Mouse (Mus musculus) thymus, adult 2 months (tissue): ENCODE data around the gene Fads6. TPM values are rescaled to one million over a fixed set of nuclear protein-coding genes. Genes with fewer than 3 reads are reported as not detected.
A peak's percentile ranks its signal among the peaks of the same experiment; 100 is the strongest.

Experiments used
- DNase-seq: peaks from one replicate; pipeline ENCODE4 v3.0.0; 2021
- H3K27ac ChIP-seq: fragments of 200-500 bp; 2 replicates; pipeline ENCODE4 v1.5.1; 2012; ENCODE audit warnings: low read length, control low read depth; ENCODE audit not compliant: control insufficient read depth, insufficient read depth
- H3K27me3 ChIP-seq: fragments of 200-500 bp; 2 replicates; pipeline ENCODE4 v1.6.1; 2012; ENCODE audit warnings: mild to moderate bottlenecking, low read length, moderate library complexity, mixed read lengths; ENCODE audit not compliant: control insufficient read depth, insufficient read depth
- H3K36me3 ChIP-seq: fragments of 200-500 bp; 2 replicates; pipeline ENCODE4 v1.6.1; 2012; ENCODE audit warnings: mild to moderate bottlenecking, low read length, moderate library complexity; ENCODE audit not compliant: control insufficient read depth, insufficient read depth
- H3K4me1 ChIP-seq: fragments of 200-500 bp; replicated peaks from 2 replicates; pipeline ENCODE4 v1.6.1; 2012; ENCODE audit warnings: low read length; ENCODE audit not compliant: control insufficient read depth, insufficient read depth
- H3K4me3 ChIP-seq: fragments of 200-500 bp; 2 replicates; pipeline ENCODE4 v1.5.1; 2012; ENCODE audit warnings: mild to moderate bottlenecking, low read length, control low read depth, moderate library complexity; ENCODE audit not compliant: control insufficient read depth, insufficient read depth
- CTCF ChIP-seq: fragments of 200-500 bp; IDR thresholded peaks from 2 replicates; pipeline ENCODE4 v1.5.1; 2012; ENCODE audit warnings: mild to moderate bottlenecking, control low read depth, low read length, moderate library complexity, borderline replicate concordance; ENCODE audit not compliant: control insufficient read depth, poor library complexity, insufficient read depth; ENCODE audit errors: extremely low read depth
- POLR2A ChIP-seq: fragments of 200-500 bp; IDR thresholded peaks from 2 replicates; pipeline ENCODE4 v1.6.1; 2012; ENCODE audit warnings: mild to moderate bottlenecking, low read length, control low read depth, moderate library complexity; ENCODE audit not compliant: control insufficient read depth, poor library complexity, insufficient read depth; ENCODE audit errors: extremely low read depth
- WGBS: fragments of 180-500 bp; shearing (Covaris S2); methylation state at CpG from one replicate; pipeline ENCODE4 v1.1.7; 2018; 5-methylcytosine and 5-hydroxymethylcytosine counted together
- polyA plus RNA-seq: library from polyadenylated mRNA; depleted of rRNA; stranded (reverse); fragments of >200 nt; gene quantifications from 2 replicates; pipeline ENCODE4 v1.2.3, GENCODE M21; 2012

The Fads6 gene
- polyA plus RNA-seq, 1 experiment, result 2.1 TPM

- no peak for DNase-seq
- TF ChIP-seq CTCF (no peak), POLR2A (no peak)
- H3K4me1 ChIP-seq, result peaks cover 13% of the 10 kb centered on the region
- WGBS, result 87% methylated on average over 6 of the region's 6 CpGs
- H3K27ac ChIP-seq, result no peak overlapping the region
- no peaks in the 10 kb centered on the region for H3K36me3 ChIP-seq
- no peaks in the 10 kb centered on the region for H3K27me3 ChIP-seq
- no peak overlapping the region for H3K4me3 ChIP-seq
Observed at GRCm38 (mm10) chr11:115278176-115278575, 19.3 kb downstream of the Fads6 start.

GRCm38 (mm10) chr11:115277604-115277975 lies 19.9 kb downstream of the Fads6 start:
- peak overlapping the region; percentile 56 for H3K4me3 ChIP-seq
- no peaks in the 10 kb centered on the region for H3K36me3 ChIP-seq
- DNase-seq, result no peak
- 16% methylated on average over 7 of the region's 7 CpGs for WGBS
- no peaks in the 10 kb centered on the region for H3K27me3 ChIP-seq
- H3K27ac ChIP-seq, result peak overlapping the region; percentile 52; the same call in 1 of the 2 replicates
- no peak for TF ChIP-seq POLR2A
- TF ChIP-seq CTCF, result no peak
- peaks cover 13% of the 10 kb centered on the region for H3K4me1 ChIP-seq

- WGBS, result under 1% methylated on average over 42 of the region's 42 CpGs
- Histone ChIP-seq H3K4me1 (peaks cover 13% of the 10 kb centered on the region), H3K27ac (peak within 1 kb of the TSS; percentile 52), H3K36me3 (no peaks in the 10 kb centered on the region), H3K27me3 (no peaks in the 10 kb centered on the region), H3K4me3 (peak within 1 kb of the TSS; percentile 56)
- TF ChIP-seq CTCF, result 0 out of 2 replicates have a peak, but pooled peaks have one; percentile 16
- peak; percentile 75; the same call in 1 of the 2 replicates for TF ChIP-seq POLR2A
- peak; percentile 98 for DNase-seq
Observed at GRCm38 (mm10) chr11:115276780-115277603, 20.5 kb downstream of the Fads6 start, which contains the start of gene Fdxr. Fdxr (minus strand) TSS chr11:115277050.

GRCm38 (mm10) chr11:115275954-115276353 lies 21.5 kb downstream of the Fads6 start:
- WGBS, result 59% methylated on average over 3 of the region's 3 CpGs
- TF ChIP-seq POLR2A, result no peak
- no peak for TF ChIP-seq CTCF
- no peaks in the 10 kb centered on the region for H3K27me3 ChIP-seq
- no peak overlapping the region for H3K27ac ChIP-seq
- no peak overlapping the region for H3K4me3 ChIP-seq
- no peak for DNase-seq
- no peaks in the 10 kb centered on the region for H3K36me3 ChIP-seq
- H3K4me1 ChIP-seq, result peaks cover 13% of the 10 kb centered on the region

- H3K36me3 ChIP-seq, result no peaks in the 10 kb centered on the region
- no peaks in the 10 kb centered on the region for H3K27me3 ChIP-seq
- WGBS, result 60% methylated on average over 6 of the region's 6 CpGs
- no peak for DNase-seq
- TF ChIP-seq POLR2A (no peak), CTCF (no peak)
- peaks cover 13% of the 10 kb centered on the region for H3K4me1 ChIP-seq
- no peak overlapping the region for H3K27ac ChIP-seq
- H3K4me3 ChIP-seq, result no peak overlapping the region
Observed at GRCm38 (mm10) chr11:115275509-115275908, 22.0 kb downstream of the Fads6 start.

GRCm38 (mm10) chr11:115274771-115275170 lies 22.7 kb downstream of the Fads6 start:
- H3K4me1 ChIP-seq, result peaks cover 13% of the 10 kb centered on the region
- no peak for TF ChIP-seq POLR2A
- TF ChIP-seq CTCF, result no peak
- no peak for DNase-seq
- WGBS, result 95% methylated on average over 6 of the region's 6 CpGs
- H3K36me3 ChIP-seq, result no peaks in the 10 kb centered on the region
- no peak overlapping the region for H3K4me3 ChIP-seq
- no peaks in the 10 kb centered on the region for H3K27me3 ChIP-seq
- no peak overlapping the region for H3K27ac ChIP-seq

- TF ChIP-seq CTCF, result no peak
- no peak for TF ChIP-seq POLR2A
- Histone ChIP-seq H3K27me3 (no peaks in the 10 kb centered on the region), H3K27ac (no peak overlapping the region), H3K36me3 (no peaks in the 10 kb centered on the region), H3K4me3 (no peak overlapping the region), H3K4me1 (peaks cover 13% of the 10 kb centered on the region)
- DNase-seq, result no peak
- 94% methylated on average over 7 of the region's 7 CpGs for WGBS
Observed at GRCm38 (mm10) chr11:115274178-115274577, 23.3 kb downstream of the Fads6 start.
